Mouse (Mus musculus) kidney, adult 2 months (tissue): ENCODE data around the gene Helz2. TPM values are rescaled to one million over a fixed set of nuclear protein-coding genes. Genes with fewer than 3 reads are reported as not detected.

Experiments
- DNase-seq: peaks from one replicate; pipeline ENCODE4 v3.0.0; 2021
- H3K27ac ChIP-seq: fragments of 200-500 bp; 2 replicates; pipeline ENCODE4 v1.5.1; 2012; ENCODE audit warnings: low read depth, low read length, control low read depth, inconsistent platforms; ENCODE audit not compliant: insufficient read depth
- H3K27me3 ChIP-seq: fragments of 200-500 bp; replicated peaks from 2 replicates; pipeline ENCODE4 v1.6.1; 2012; ENCODE audit warnings: mild to moderate bottlenecking, moderate library complexity, low read length, inconsistent platforms; ENCODE audit not compliant: control insufficient read depth, insufficient read depth
- H3K36me3 ChIP-seq: fragments of 200-500 bp; 2 replicates; pipeline ENCODE4 v1.6.1; 2012; ENCODE audit warnings: mild to moderate bottlenecking, moderate library complexity, low read length, inconsistent platforms; ENCODE audit not compliant: control insufficient read depth, insufficient read depth
- H3K4me1 ChIP-seq: fragments of 200-500 bp; 2 replicates; pipeline ENCODE4 v1.6.1; 2011; ENCODE audit warnings: low read length; ENCODE audit not compliant: control insufficient read depth, insufficient read depth
- H3K4me3 ChIP-seq: fragments of 200-500 bp; 2 replicates; pipeline ENCODE4 v1.5.1; 2011; ENCODE audit warnings: mild to moderate bottlenecking, low read depth, low read length, control low read depth; ENCODE audit not compliant: insufficient read depth
- CTCF ChIP-seq: fragments of 200-500 bp; conservative IDR thresholded peaks from 2 replicates; pipeline ENCODE4 v1.5.1; 2011; ENCODE audit warnings: low read depth, mild to moderate bottlenecking, control low read depth, low read length, moderate library complexity, mixed read lengths; ENCODE audit not compliant: insufficient read depth, insufficient read length
- POLR2A ChIP-seq: fragments of 200-500 bp; IDR thresholded peaks from one replicate; pipeline ENCODE4 v1.6.1; 2011; ENCODE audit warnings: low read depth, low read length, control low read depth
- WGBS: fragments of 180-500 bp; shearing (Covaris S2); methylation state at CpG from one replicate; pipeline ENCODE4 v1.1.7; 2018; 5-methylcytosine and 5-hydroxymethylcytosine counted together
- polyA plus RNA-seq: library from polyadenylated mRNA; depleted of rRNA; stranded (reverse); fragments of >200 nt; gene quantifications from 2 replicates; pipeline ENCODE4 v1.2.3, GENCODE M21; 2012

Helz2 gene
- polyA plus RNA-seq, 1 experiment, result 17.5 TPM

- TF ChIP-seq CTCF, result no peak
- no peak for TF ChIP-seq POLR2A
- H3K27ac ChIP-seq, result no peak within 1 kb of the TSS
- H3K27me3 ChIP-seq, result no peaks in the 10 kb centered on the region
- no peaks in the 10 kb centered on the region for H3K36me3 ChIP-seq
- H3K4me3 ChIP-seq, result peak within 1 kb of the TSS; percentile 47
- H3K4me1 ChIP-seq, result no peaks in the 10 kb centered on the region
- DNase-seq, result peak; percentile 64
- 3% methylated on average over 17 of the region's 17 CpGs for WGBS
Observed at GRCm38 (mm10) chr2:181213021-181213445, 28.8 kb downstream of the Helz2 start, which contains the start of gene Srms. Gene Srms, minus strand, starts transcription at chr2:181213185.

- Histone ChIP-seq H3K27ac (no peak overlapping the region), H3K4me3 (peak overlapping the region; percentile 47), H3K4me1 (no peaks in the 10 kb centered on the region), H3K36me3 (no peaks in the 10 kb centered on the region), H3K27me3 (no peaks in the 10 kb centered on the region)
- WGBS, result 3% methylated on average over 34 of the region's 34 CpGs
- no peak for DNase-seq
- TF ChIP-seq POLR2A (no peak), CTCF (no peak)
Observed at GRCm38 (mm10) chr2:181212389-181213020, 29.3 kb downstream of the Helz2 start.

GRCm38 (mm10) chr2:181206118-181206517 is 35.7 kb downstream of the Helz2 start:
- Histone ChIP-seq H3K27me3 (no peaks in the 10 kb centered on the region), H3K27ac (no peak overlapping the region), H3K36me3 (no peaks in the 10 kb centered on the region), H3K4me1 (no peaks in the 10 kb centered on the region), H3K4me3 (no peak overlapping the region)
- no peak for TF ChIP-seq POLR2A
- TF ChIP-seq CTCF, result no peak
- no peak for DNase-seq
- WGBS, result 78% methylated on average over 9 of the region's 9 CpGs

GRCm38 (mm10) chr2:181205678-181206077 is 36.1 kb downstream of the Helz2 start:
- no peak overlapping the region for H3K27ac ChIP-seq
- WGBS, result 80% methylated on average over 5 of the region's 5 CpGs
- H3K4me3 ChIP-seq, result no peak overlapping the region
- TF ChIP-seq POLR2A (no peak), CTCF (no peak)
- H3K27me3 ChIP-seq, result no peaks in the 10 kb centered on the region
- H3K4me1 ChIP-seq, result no peaks in the 10 kb centered on the region
- DNase-seq, result no peak
- no peaks in the 10 kb centered on the region for H3K36me3 ChIP-seq

- 67% methylated on average over 6 of the region's 6 CpGs for WGBS
- Histone ChIP-seq H3K27ac (no peak overlapping the region), H3K4me3 (no peak overlapping the region)
Observed at GRCm38 (mm10) chr2:181202886-181203285, 38.9 kb downstream of the Helz2 start.

GRCm38 (mm10) chr2:181202422-181202821 is 39.4 kb downstream of the Helz2 start, which contains the start of gene Ptk6:
Gene Ptk6, minus strand, starts transcription at chr2:181202789.
- no peak for TF ChIP-seq CTCF
- no peak for TF ChIP-seq POLR2A
- WGBS, result 92% methylated on average over 3 of the region's 3 CpGs
- Histone ChIP-seq H3K27me3 (no peaks in the 10 kb centered on the region), H3K4me3 (no peak within 1 kb of the TSS), H3K36me3 (no peaks in the 10 kb centered on the region), H3K4me1 (no peaks in the 10 kb centered on the region), H3K27ac (no peak within 1 kb of the TSS)
- no peak for DNase-seq

More at GRCm38 (mm10) chr2:181202886-181203285, 38.9 kb downstream of the Helz2 start:
- Histone ChIP-seq H3K36me3 (no peaks in the 10 kb centered on the region), H3K4me1 (no peaks in the 10 kb centered on the region), H3K27me3 (no peaks in the 10 kb centered on the region)
- DNase-seq, result no peak
- no peak for TF ChIP-seq CTCF

GRCm38 (mm10) chr2:181201606-181202005 is 40.2 kb downstream of the Helz2 start:
- no peak overlapping the region for H3K4me3 ChIP-seq
- WGBS, result 70% methylated on average over 3 of the region's 3 CpGs
- no peaks in the 10 kb centered on the region for H3K36me3 ChIP-seq
- TF ChIP-seq POLR2A (no peak), CTCF (no peak)
- H3K4me1 ChIP-seq, result no peaks in the 10 kb centered on the region; the same call in 1 of the 2 replicates
- H3K27ac ChIP-seq, result no peak overlapping the region
- DNase-seq, result no peak
- H3K27me3 ChIP-seq, result no peaks in the 10 kb centered on the region

- Histone ChIP-seq H3K27me3 (no peaks in the 10 kb centered on the region), H3K27ac (no peak overlapping the region), H3K36me3 (no peaks in the 10 kb centered on the region), H3K4me1 (no peaks in the 10 kb centered on the region; the same call in 1 of the 2 replicates), H3K4me3 (no peak overlapping the region)
- 63% methylated on average over 4 of the region's 4 CpGs for WGBS
- no peak for TF ChIP-seq CTCF
- TF ChIP-seq POLR2A, result no peak
- DNase-seq, result peak; percentile 91
Observed at GRCm38 (mm10) chr2:181196628-181197300, 45.1 kb downstream of the Helz2 start.
